Mouse (Mus musculus): ENCODE results near the gene Med27. TPM values are rescaled to one million over a fixed set of nuclear protein-coding genes. Genes with fewer than 3 reads are reported as not detected.

Gene Med27
- total and polyA plus RNA-seq, 3 experiments = 32.1 to 36.2 (median 33.6) TPM

DNA sequence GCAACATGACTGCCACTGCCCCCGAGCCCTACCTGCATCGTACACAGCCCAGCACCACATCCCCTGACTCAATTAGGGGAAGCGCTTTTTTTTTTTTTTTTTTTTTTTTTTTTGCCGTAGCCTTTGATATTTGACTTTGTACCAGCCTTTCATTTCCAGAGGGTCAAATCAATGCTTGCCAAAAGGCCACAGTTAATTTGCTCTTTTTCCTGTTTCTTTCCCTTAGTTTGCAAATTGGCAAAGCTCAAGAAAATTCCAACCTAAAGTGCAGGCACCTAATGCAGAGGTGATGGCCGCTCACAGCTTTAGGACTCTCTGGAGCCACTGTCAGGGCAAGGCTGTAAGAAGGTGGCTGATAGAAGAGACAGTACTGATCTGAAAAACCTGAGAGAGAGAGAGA lies 186.3 kb downstream of the Med27 start:
- no peaks in the 10 kb centered on the region for H3K79me2 ChIP-seq (replicated peaks; ENCODE audit: control insufficient read depth, extremely low read depth, insufficient read depth, poor library complexity, severe bottlenecking)
- no peak overlapping the region for H3K27ac ChIP-seq (ENCODE audit: insufficient read depth, low read depth)
- TF ChIP-seq HCFC1 (IDR thresholded peaks at IDR 0.05; ENCODE audit: low read depth, low read length) = no peak
- no peak for TF ChIP-seq MXI1 (IDR thresholded peaks at IDR 0.05; ENCODE audit: low read depth, low read length)
- TF ChIP-seq ETS1 (conservative IDR thresholded peaks at IDR 0.05; ENCODE audit: low read depth, low read length) = no peak
- no peak overlapping the region for H3K9ac ChIP-seq (ENCODE audit: insufficient read depth, low read depth)
- H3K9me3 ChIP-seq (replicated peaks; ENCODE audit: low read length) = no peaks in the 10 kb centered on the region
- no peak overlapping the region for H3K4me2 ChIP-seq (ENCODE audit: insufficient read depth, low read depth, poor library complexity, severe bottlenecking)
- peaks cover 0 to 2% of the 10 kb centered on the region in 2 experiments; a peak in 1 of 4 replicates for H3K4me1 ChIP-seq (ENCODE audit: control insufficient read depth in 1 of 2, insufficient read depth in 2 of 2)
- no peaks in the 10 kb centered on the region for H3K36me3 ChIP-seq (replicated peaks in 1 of 2; ENCODE audit: control insufficient read depth in 1 of 2, insufficient read depth in 1 of 2, low read length in 1 of 2)
- no peak for DNase-seq (ENCODE audit: extremely low read depth)
- H3K27me3 ChIP-seq (replicated peaks) = peaks cover 13% of the 10 kb centered on the region
- dilution Hi-C loops (cut with MboI; ENCODE audit: extremely low pct_ligation_motif_present, extremely low pct_unique_long_range_greater_than_20kb, low sequenced_read_pairs) = no loop called here
- H3K4me3 ChIP-seq (replicated peaks in 1 of 3; ENCODE audit: low read depth in 2 of 3, low read length in 2 of 3, poor library complexity in 1 of 3) = no peak overlapping the region
- in situ Hi-C loops (cut with MboI; ENCODE audit: low pct_ligation_motif_present, low pct_unique_long_range_greater_than_20kb, low sequenced_read_pairs) = no loop called here

DNA sequence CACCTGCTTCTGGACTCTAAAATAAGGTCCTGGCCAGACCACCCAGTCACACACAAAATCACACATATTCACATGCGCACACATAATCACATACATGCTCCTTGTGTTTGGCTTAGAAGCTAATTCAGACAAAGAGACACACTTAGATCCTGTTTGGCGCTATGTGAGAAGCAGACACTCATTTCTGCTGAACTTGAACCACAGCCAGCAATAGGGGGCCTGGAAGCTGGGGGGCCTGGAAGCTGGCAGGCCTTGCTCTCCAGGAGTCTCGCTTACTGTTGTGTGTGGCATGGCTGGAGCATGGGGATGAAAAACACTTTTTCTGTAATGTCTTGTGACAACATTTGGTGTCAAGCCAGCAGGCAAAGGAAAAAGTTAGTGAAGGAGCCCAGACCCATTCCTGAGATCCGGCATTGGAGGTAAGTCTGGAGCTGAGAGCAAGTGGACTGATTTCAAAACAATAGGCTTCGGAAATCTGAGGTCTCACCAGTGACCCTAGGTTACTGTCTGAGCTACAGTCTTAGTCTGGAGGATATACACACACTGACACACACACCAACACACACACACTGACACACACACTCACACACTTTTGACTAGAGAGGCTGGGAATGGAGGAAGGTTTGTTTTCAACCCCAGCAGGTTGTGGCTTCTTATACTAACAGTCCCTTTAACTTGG lies 189.1 kb downstream of the Med27 start:
- Histone ChIP-seq H3K9ac (ENCODE audit: insufficient read depth, low read depth) (no peak overlapping the region), H3K4me2 (ENCODE audit: insufficient read depth, low read depth, poor library complexity, severe bottlenecking) (no peak overlapping the region), H3K9me3 (replicated peaks; ENCODE audit: low read length) (no peaks in the 10 kb centered on the region), H3K4me3 (replicated peaks in 1 of 3; ENCODE audit: low read depth in 2 of 3, low read length in 2 of 3, poor library complexity in 1 of 3) (no peak overlapping the region), H3K27me3 (replicated peaks) (peaks cover 34% of the 10 kb centered on the region), H3K36me3 (replicated peaks in 1 of 2; ENCODE audit: control insufficient read depth in 1 of 2, insufficient read depth in 1 of 2, low read length in 1 of 2) (no peaks in the 10 kb centered on the region), H3K4me1 (ENCODE audit: control insufficient read depth in 1 of 2, insufficient read depth in 2 of 2) (peaks cover 0 to 2% of the 10 kb centered on the region in 2 experiments; a peak in 1 of 4 replicates), H3K79me2 (replicated peaks; ENCODE audit: control insufficient read depth, extremely low read depth, insufficient read depth, poor library complexity, severe bottlenecking) (no peaks in the 10 kb centered on the region), H3K27ac (ENCODE audit: insufficient read depth, low read depth) (no peak overlapping the region)
- dilution Hi-C loops (cut with MboI; ENCODE audit: extremely low pct_ligation_motif_present, extremely low pct_unique_long_range_greater_than_20kb, low sequenced_read_pairs) = no loop called here
- in situ Hi-C loops (cut with MboI; ENCODE audit: low pct_ligation_motif_present, low pct_unique_long_range_greater_than_20kb, low sequenced_read_pairs) = no loop called here
- no peak for DNase-seq (ENCODE audit: extremely low read depth)
- TF ChIP-seq ELF1 (IDR thresholded peaks at IDR 0.05; ENCODE audit: low read depth, low read length) (no peak), MXI1 (IDR thresholded peaks at IDR 0.05; ENCODE audit: low read depth, low read length) (no peak), EP300 (IDR thresholded peaks at IDR 0.05; ENCODE audit: low read length) (no peak)

DNA sequence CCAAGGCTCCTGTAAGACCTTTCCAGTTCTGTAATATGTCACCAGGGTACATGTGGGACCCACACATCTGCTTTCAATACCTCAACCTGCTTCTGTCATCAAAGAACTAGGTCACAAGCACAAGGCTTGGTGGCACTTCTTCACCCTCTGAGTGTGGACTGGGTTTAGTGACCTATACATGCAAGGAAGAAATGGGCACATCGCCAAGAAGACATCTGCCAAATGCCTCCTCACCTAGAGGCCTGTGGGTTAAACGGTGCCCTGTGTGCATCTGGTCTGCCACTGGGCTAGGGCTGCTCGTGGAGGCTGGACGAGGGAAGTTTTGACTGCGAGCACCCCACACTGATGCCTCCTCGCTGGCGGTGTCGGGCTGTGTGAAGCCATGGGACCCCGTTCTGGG lies 189.9 kb downstream of the Med27 start:
- in situ Hi-C loops (cut with MboI; ENCODE audit: low pct_ligation_motif_present, low pct_unique_long_range_greater_than_20kb, low sequenced_read_pairs) = no loop called here
- no peak for TF ChIP-seq USF1 (IDR thresholded peaks at IDR 0.05; ENCODE audit: low read depth, low read length)
- no peak for TF ChIP-seq SMC3 (IDR thresholded peaks at IDR 0.05; ENCODE audit: low read depth, low read length)
- TF ChIP-seq ZKSCAN1 (IDR thresholded peaks at IDR 0.05; ENCODE audit: borderline replicate concordance, low read depth, low read length) = no peak
- TF ChIP-seq TBP (conservative IDR thresholded peaks at IDR 0.05; ENCODE audit: low read depth, low read length) = no peak
- Histone ChIP-seq H3K27me3 (replicated peaks) (peaks cover 38% of the 10 kb centered on the region), H3K4me2 (ENCODE audit: insufficient read depth, low read depth, poor library complexity, severe bottlenecking) (no peak overlapping the region), H3K4me1 (ENCODE audit: control insufficient read depth in 1 of 2, insufficient read depth in 2 of 2) (peaks cover 0 to 2% of the 10 kb centered on the region in 2 experiments; a peak in 1 of 4 replicates), H3K36me3 (replicated peaks in 1 of 2; ENCODE audit: control insufficient read depth in 1 of 2, insufficient read depth in 1 of 2, low read length in 1 of 2) (no peaks in the 10 kb centered on the region), H3K79me2 (replicated peaks; ENCODE audit: control insufficient read depth, extremely low read depth, insufficient read depth, poor library complexity, severe bottlenecking) (no peaks in the 10 kb centered on the region), H3K4me3 (replicated peaks in 1 of 3; ENCODE audit: low read depth in 2 of 3, low read length in 2 of 3, poor library complexity in 1 of 3) (no peak overlapping the region), H3K9me3 (replicated peaks; ENCODE audit: low read length) (no peaks in the 10 kb centered on the region), H3K27ac (ENCODE audit: insufficient read depth, low read depth) (no peak overlapping the region), H3K9ac (ENCODE audit: insufficient read depth, low read depth) (no peak overlapping the region)
- dilution Hi-C loops (cut with MboI; ENCODE audit: extremely low pct_ligation_motif_present, extremely low pct_unique_long_range_greater_than_20kb, low sequenced_read_pairs) = no loop called here
- DNase-seq (ENCODE audit: extremely low read depth) = no peak

Measured in CH12.LX (cell line).